Mouse (Mus musculus): ENCODE results near the gene Prkch. TPM values are rescaled to one million over a fixed set of nuclear protein-coding genes. Genes with fewer than 3 reads are reported as not detected.

Gene Prkch
- polyA plus RNA-seq, 1 experiment from 2014 or later, result 11.3 TPM

DNA sequence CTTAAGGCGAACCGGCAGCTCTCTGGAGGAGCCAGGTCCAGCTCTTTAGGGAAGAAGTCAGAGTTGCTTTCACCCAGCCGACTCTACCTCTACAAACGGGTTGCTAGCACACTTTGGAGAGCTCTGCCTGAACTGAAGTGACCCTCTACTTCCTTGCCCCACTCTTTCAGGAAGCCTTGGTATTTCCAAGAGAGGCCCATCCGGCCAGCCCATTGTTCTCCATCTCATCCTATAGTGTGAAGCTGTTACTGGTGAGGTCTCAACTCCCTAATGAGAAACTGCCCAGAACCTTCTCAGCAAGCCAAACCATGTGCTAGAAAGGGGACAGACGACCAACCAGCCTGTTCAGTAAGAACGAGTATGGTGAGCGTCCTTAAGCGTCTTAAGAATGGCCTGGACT is 1.3 kb upstream of the Prkch start:
- 59% methylated on average over 9 of the region's 9 CpGs for WGBS
- Histone ChIP-seq H3K27ac (peak overlapping the region; percentile 88), H3K4me1 (replicated peaks) (peaks cover 20% of the 10 kb centered on the region), H3K27me3 (peaks cover 14% of the 10 kb centered on the region; the same call in 1 of the 2 replicates), H3K9me3 (replicated peaks) (no peaks in the 10 kb centered on the region), H3K36me3 (no peaks in the 10 kb centered on the region), H3K4me2 (no peak overlapping the region), H3K4me3 (no peak overlapping the region), H3K9ac (no peak overlapping the region)
- peak; percentile 27; the same call in 1 of the 2 replicates for ATAC-seq (replicated peaks; ENCODE audit: insufficient number of reproducible peaks, insufficient read depth, low FRiP score, low read depth)

DNA sequence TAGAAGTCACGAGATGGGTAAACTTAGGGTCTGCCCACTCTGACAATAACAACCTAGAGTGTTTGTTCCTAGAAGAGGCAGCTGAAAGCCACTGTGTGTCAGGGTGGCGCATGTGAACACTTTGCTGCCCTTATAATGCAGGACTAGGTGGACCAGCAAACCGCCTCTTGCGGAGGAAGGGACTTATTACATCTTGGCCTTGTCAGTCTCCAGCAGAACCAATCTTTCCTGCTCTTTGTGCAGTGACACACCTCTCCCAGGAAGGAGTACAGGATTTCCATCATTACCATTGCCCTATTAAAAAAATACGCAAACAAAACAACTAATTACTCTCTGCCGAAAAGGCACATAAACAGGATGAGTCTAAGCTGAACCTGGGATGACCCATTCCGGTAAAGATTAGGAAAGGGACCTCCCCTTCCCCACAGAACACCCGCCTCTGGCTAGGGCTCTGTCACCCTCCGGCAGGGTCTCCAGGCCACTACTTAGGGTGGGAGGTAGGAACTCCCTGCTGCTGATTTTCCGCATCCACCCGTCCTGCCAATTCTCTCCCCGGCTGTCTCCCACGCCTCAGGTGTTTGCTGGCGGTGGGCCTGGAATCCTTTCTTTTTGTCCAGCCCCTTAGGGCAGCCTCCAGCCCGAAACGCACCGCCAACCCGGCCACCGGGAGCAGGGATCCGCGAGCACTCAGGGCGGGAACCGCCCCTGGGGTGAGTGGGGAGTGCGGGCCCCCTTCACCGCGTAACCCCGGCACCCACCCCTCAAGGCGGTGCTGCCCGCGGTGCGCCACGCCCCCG is 585 bp upstream of the Prkch start:
- H3K4me1 ChIP-seq (replicated peaks), result peaks cover 20% of the 10 kb centered on the region
- H3K4me3 ChIP-seq, result peak overlapping the region; percentile 82
- WGBS, result 6% methylated on average over 33 of the region's 33 CpGs
- peak overlapping the region; percentile 83 for H3K9ac ChIP-seq
- H3K36me3 ChIP-seq, result no peaks in the 10 kb centered on the region
- peak overlapping the region; percentile 88 for H3K27ac ChIP-seq
- peaks cover 14% of the 10 kb centered on the region; the same call in 1 of the 2 replicates for H3K27me3 ChIP-seq
- peak; percentile 6; the same call in 1 of the 2 replicates for ATAC-seq (replicated peaks; ENCODE audit: insufficient number of reproducible peaks, insufficient read depth, low FRiP score, low read depth)
- H3K9me3 ChIP-seq (replicated peaks), result no peaks in the 10 kb centered on the region
- H3K4me2 ChIP-seq, result peak overlapping the region; percentile 95

GRCm38 (mm10) chr12:73585241-73585801 is 725 bp downstream of the Prkch start:
- Histone ChIP-seq H3K27me3 (peaks cover 14% of the 10 kb centered on the region; the same call in 1 of the 2 replicates), H3K36me3 (no peaks in the 10 kb centered on the region), H3K4me2 (peak overlapping the region; percentile 95), H3K9me3 (replicated peaks) (no peaks in the 10 kb centered on the region), H3K4me3 (peak overlapping the region; percentile 82), H3K4me1 (replicated peaks) (peaks cover 20% of the 10 kb centered on the region), H3K27ac (peak overlapping the region; percentile 88), H3K9ac (peak overlapping the region; percentile 83)
- under 1% methylated on average over 33 of the region's 33 CpGs for WGBS
- no peak for ATAC-seq (replicated peaks; ENCODE audit: insufficient number of reproducible peaks, insufficient read depth, low FRiP score, low read depth)

DNA sequence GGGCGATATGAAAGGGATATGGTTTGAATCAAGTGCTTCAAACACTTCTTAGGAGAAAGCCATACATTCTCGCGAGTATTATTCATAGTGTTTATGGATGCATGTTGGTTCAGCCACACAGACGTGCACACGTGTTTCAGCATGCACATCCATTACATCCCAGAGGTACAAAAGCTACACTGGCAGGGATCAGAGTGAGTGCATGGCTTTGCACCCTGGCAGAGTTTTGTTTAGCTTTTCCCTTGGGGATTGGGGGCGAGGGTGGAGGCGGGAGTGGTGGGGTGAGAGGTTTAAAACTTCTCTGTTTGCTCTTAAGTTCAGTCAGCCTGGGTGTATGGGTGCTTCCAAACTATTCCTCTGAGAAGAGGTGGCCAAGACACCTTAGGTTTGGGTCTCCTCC is 1.3 kb downstream of the Prkch start:
- Histone ChIP-seq H3K36me3 (no peaks in the 10 kb centered on the region), H3K4me3 (peak overlapping the region; percentile 82), H3K27me3 (peaks cover 14% of the 10 kb centered on the region; the same call in 1 of the 2 replicates), H3K9me3 (replicated peaks) (no peaks in the 10 kb centered on the region), H3K4me1 (replicated peaks) (peaks cover 20% of the 10 kb centered on the region), H3K9ac (peak overlapping the region; percentile 83), H3K4me2 (peak overlapping the region; percentile 95), H3K27ac (peak overlapping the region; percentile 88; the same call in 1 of the 2 replicates)
- ATAC-seq (replicated peaks; ENCODE audit: insufficient number of reproducible peaks, insufficient read depth, low FRiP score, low read depth), result no peak
- 5% methylated on average over 7 of the region's 7 CpGs for WGBS

DNA sequence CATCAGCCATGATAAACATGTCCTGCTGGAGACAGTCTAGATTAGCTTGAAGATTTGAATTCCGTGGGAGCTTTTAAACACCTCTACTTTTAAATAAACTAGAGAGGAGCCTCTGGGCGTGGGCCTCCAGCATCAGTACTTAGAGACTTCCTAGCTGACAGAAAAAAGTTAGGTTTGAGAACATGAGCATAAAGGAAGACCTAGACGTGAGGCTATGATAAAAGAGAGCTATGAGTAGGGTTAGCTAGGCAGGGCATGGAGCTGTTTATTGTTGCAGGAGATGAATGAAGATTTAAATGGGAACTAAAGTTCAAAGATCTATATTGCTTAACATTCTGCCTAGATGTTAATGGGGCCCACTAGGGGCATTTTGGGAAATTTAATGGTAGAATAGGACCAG is 2.7 kb downstream of the Prkch start:
- 39% methylated on average over 3 of the region's 3 CpGs for WGBS
- Histone ChIP-seq H3K27me3 (peaks cover 14% of the 10 kb centered on the region; the same call in 1 of the 2 replicates), H3K4me1 (replicated peaks) (peaks cover 23% of the 10 kb centered on the region), H3K9ac (no peak overlapping the region), H3K36me3 (no peaks in the 10 kb centered on the region), H3K4me3 (peak overlapping the region; percentile 25), H3K9me3 (replicated peaks) (no peaks in the 10 kb centered on the region), H3K4me2 (peak overlapping the region; percentile 36), H3K27ac (no peak overlapping the region)
- no peak for ATAC-seq (replicated peaks; ENCODE audit: insufficient number of reproducible peaks, insufficient read depth, low FRiP score, low read depth)

DNA sequence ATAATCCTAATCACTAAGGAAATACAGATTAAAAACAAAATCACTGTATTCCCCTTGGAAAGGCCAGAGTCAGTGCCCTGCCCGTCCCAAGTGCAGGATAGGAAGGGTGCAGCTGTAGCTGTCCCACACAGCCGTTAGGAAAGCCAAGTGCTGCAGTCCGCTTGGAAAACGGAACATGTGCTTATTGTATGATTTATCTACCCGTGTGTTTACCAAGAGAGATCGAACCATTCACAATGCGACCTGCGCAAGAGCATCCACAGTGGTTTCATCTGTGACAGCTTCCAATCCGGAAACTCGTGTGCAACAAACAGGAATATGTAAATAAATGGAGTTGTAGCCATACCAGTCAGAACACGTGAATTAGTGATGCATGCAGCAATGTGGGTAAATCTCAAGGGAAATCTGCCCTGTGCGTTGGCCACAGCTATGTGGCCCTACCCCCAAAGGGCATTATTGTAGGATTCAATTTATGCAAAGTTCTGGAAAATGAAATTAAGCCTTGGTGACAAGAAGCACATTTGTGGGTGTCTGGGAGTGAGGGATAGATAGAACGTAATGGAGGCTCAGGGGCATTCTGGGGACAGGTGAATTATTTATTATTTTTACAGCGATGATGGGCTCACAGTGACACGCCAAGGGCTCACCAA is 6.2 kb downstream of the Prkch start:
- H3K4me2 ChIP-seq, result no peak overlapping the region
- no peak overlapping the region for H3K4me3 ChIP-seq
- no peaks in the 10 kb centered on the region for H3K36me3 ChIP-seq
- WGBS, result 71% methylated on average over 15 of the region's 15 CpGs
- ATAC-seq (replicated peaks; ENCODE audit: insufficient number of reproducible peaks, insufficient read depth, low FRiP score, low read depth), result no peak
- no peaks in the 10 kb centered on the region for H3K9me3 ChIP-seq (replicated peaks)
- peak overlapping the region; percentile 55 for H3K27ac ChIP-seq
- no peak overlapping the region for H3K9ac ChIP-seq
- peaks cover 9% of the 10 kb centered on the region; the same call in 1 of the 2 replicates for H3K27me3 ChIP-seq
- peaks cover 13% of the 10 kb centered on the region; the same call in 1 of the 2 replicates for H3K4me1 ChIP-seq (replicated peaks)

DNA sequence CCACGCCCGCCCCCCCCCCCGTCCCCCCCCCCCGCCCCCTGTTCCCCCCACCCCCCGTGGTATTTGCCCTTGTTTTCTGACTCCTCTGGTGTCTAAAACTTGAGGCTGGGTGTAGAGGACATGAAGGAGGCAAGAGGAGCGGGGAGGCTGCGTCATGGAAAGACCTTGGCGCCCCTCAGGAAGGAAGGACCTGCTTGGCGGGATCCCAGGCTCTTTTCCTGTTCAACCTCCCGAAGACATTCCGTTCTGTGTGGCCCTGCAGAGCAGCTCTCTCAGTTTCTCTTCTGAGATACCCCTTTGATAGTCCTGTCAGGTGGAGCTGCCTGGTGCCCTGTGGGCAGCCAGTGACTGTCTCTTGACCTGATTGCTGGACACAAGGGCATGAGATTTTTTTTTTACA is 7.0 kb downstream of the Prkch start:
- Histone ChIP-seq H3K4me2 (peak overlapping the region; percentile 16), H3K36me3 (no peaks in the 10 kb centered on the region), H3K4me1 (replicated peaks) (0 out of 2 replicates have a peak, but pooled peaks cover 7% of the 10 kb centered on the region), H3K27ac (peak overlapping the region; percentile 49), H3K27me3 (peaks cover 5% of the 10 kb centered on the region; the same call in 1 of the 2 replicates), H3K4me3 (no peak overlapping the region), H3K9ac (no peak overlapping the region), H3K9me3 (replicated peaks) (no peaks in the 10 kb centered on the region)
- WGBS, result 45% methylated on average over 10 of the region's 11 CpGs
- peak; percentile 86 for ATAC-seq (replicated peaks; ENCODE audit: insufficient number of reproducible peaks, insufficient read depth, low FRiP score, low read depth)

GRCm38 (mm10) chr12:73593021-73593798 is 8.6 kb downstream of the Prkch start:
- no peaks in the 10 kb centered on the region for H3K36me3 ChIP-seq
- 71% methylated on average over 12 of the region's 12 CpGs for WGBS
- peaks cover 11% of the 10 kb centered on the region; the same call in 1 of the 2 replicates for H3K4me1 ChIP-seq (replicated peaks)
- no peak overlapping the region for H3K9ac ChIP-seq
- no peak overlapping the region for H3K4me3 ChIP-seq
- H3K4me2 ChIP-seq, result no peak overlapping the region
- H3K27ac ChIP-seq, result peak overlapping the region; percentile 52; the same call in 1 of the 2 replicates
- no peaks in the 10 kb centered on the region for H3K9me3 ChIP-seq (replicated peaks)
- no peaks in the 10 kb centered on the region for H3K27me3 ChIP-seq
- ATAC-seq (replicated peaks; ENCODE audit: insufficient number of reproducible peaks, insufficient read depth, low FRiP score, low read depth), result no peak

DNA sequence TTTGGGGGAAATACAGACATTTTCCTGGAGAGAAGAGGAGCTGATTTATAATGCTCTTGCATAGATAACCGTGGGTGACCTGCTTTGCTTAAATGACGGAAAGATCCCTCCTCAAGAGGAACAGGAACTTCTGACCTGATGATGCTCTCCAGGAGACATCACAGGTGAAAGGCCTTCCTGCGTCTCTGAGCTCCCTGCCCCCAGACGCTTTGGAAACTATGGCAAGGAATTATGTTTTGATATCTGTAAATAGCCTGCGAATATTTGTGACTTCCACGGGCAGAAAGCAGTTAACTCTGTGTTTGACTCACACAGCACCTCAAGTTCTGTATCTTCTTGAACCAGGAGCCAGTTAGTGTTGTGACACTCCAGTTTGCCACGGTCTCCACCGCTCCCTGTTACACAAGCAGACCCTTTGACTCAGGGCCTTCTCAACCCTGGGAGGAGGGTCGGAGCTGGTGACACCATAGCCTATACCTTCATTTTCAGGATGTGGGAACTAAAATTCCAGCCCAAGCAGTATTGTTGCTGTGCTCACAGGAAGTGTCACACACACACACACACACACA is 9.7 kb downstream of the Prkch start:
- 70% methylated on average over 9 of the region's 9 CpGs for WGBS
- no peaks in the 10 kb centered on the region for H3K36me3 ChIP-seq
- no peak for ATAC-seq (replicated peaks; ENCODE audit: insufficient number of reproducible peaks, insufficient read depth, low FRiP score, low read depth)

GRCm38 (mm10) chr12:73595226-73595625 is 10.6 kb downstream of the Prkch start:
- H3K27ac ChIP-seq, result no peak overlapping the region
- H3K4me2 ChIP-seq, result no peak overlapping the region
- H3K4me3 ChIP-seq, result no peak overlapping the region
- H3K9me3 ChIP-seq (replicated peaks), result no peaks in the 10 kb centered on the region
- H3K27me3 ChIP-seq, result no peaks in the 10 kb centered on the region
- WGBS, result 58% methylated on average over 8 of the region's 8 CpGs
- no peak overlapping the region for H3K9ac ChIP-seq
- H3K36me3 ChIP-seq, result no peaks in the 10 kb centered on the region
- ATAC-seq (replicated peaks; ENCODE audit: insufficient number of reproducible peaks, insufficient read depth, low FRiP score, low read depth), result no peak
- peaks cover 13% of the 10 kb centered on the region; the same call in 1 of the 2 replicates for H3K4me1 ChIP-seq (replicated peaks)

More for the DNA sequence above, 9.7 kb downstream of the Prkch start:
- Histone ChIP-seq H3K4me1 (replicated peaks) (peaks cover 13% of the 10 kb centered on the region; the same call in 1 of the 2 replicates), H3K4me2 (no peak overlapping the region), H3K9ac (no peak overlapping the region), H3K9me3 (replicated peaks) (no peaks in the 10 kb centered on the region), H3K27me3 (no peaks in the 10 kb centered on the region), H3K27ac (0 out of 2 replicates have a peak overlapping the region, but pooled peaks have one; percentile 52), H3K4me3 (no peak overlapping the region)
